Mouse (Mus musculus) myocyte (in vitro differentiated cells): ENCODE measurements at regions not wholly inside any gene's neighbourhood (a gene's known extent, or its start where the extent isn't known, plus 50 kb on each side); places are given as distances from the start of the nearest gene placed in this dataset.

Experiments
- H3K27me3 ChIP-seq: one replicate; pipeline ENCODE4 v1.6.1; 2011; ENCODE audit not compliant: control insufficient read depth, insufficient read depth, insufficient read length
- H3K36me3 ChIP-seq: one replicate; pipeline ENCODE4 v1.6.1; 2011; ENCODE audit not compliant: control insufficient read depth, insufficient read depth
- H3K4me2 ChIP-seq: one replicate; pipeline ENCODE4 v1.6.1; 2011; ENCODE audit warnings: low read depth, control low read depth
- H3K4me3 ChIP-seq: one replicate; pipeline ENCODE4 v1.5.1; 2011; ENCODE audit warnings: mild to moderate bottlenecking, control low read depth, moderate library complexity
- H3K79me2 ChIP-seq: one replicate; pipeline ENCODE4 v1.6.1; 2011; ENCODE audit not compliant: control insufficient read depth, insufficient read depth
- H3ac ChIP-seq: one replicate; pipeline ENCODE4 v1.6.1; 2011; ENCODE audit not compliant: control insufficient read depth, insufficient read length
- CEBPB ChIP-seq: IDR thresholded peaks from 2 replicates; pipeline ENCODE4 v1.6.1; 2011; ENCODE audit warnings: mild to moderate bottlenecking, moderate library complexity; ENCODE audit not compliant: poor library complexity, insufficient read depth, severe bottlenecking
- E2F4 ChIP-seq: IDR thresholded peaks from one replicate; pipeline ENCODE4 v1.6.1; 2011; ENCODE audit warnings: mild to moderate bottlenecking, control low read depth, moderate library complexity; ENCODE audit not compliant: insufficient read depth
- MAX ChIP-seq: IDR thresholded peaks from one replicate; pipeline ENCODE4 v1.6.1; 2011; ENCODE audit warnings: low read depth, mild to moderate bottlenecking, control low read depth
- MYOD1 ChIP-seq, 3 experiments: IDR thresholded peaks; one replicate each; pipeline ENCODE4 v1.6.1; 2011; ENCODE audit warnings: control low read depth in 2 of 3, low read depth in 2 of 3, mild to moderate bottlenecking in 2 of 3, moderate library complexity in 1 of 3; ENCODE audit not compliant: insufficient read length in 2 of 3, control insufficient read depth in 1 of 3
- MYOG ChIP-seq, 3 experiments: IDR thresholded peaks; one replicate each; pipeline ENCODE4 v1.6.1; 2011; ENCODE audit warnings: control low read depth in 2 of 3, low read depth in 2 of 3, mild to moderate bottlenecking in 2 of 3; ENCODE audit not compliant: insufficient read length in 2 of 3, control insufficient read depth in 1 of 3, insufficient read depth in 1 of 3
- POLR2A ChIP-seq: IDR thresholded peaks from one replicate; pipeline ENCODE4 v1.6.1; 2011; ENCODE audit warnings: low read depth, mild to moderate bottlenecking, control low read depth, moderate library complexity; ENCODE audit not compliant: insufficient read length
- POLR2AphosphoS2 ChIP-seq: IDR thresholded peaks from one replicate; pipeline ENCODE4 v1.6.1; 2011; ENCODE audit warnings: low read depth, control low read depth; ENCODE audit not compliant: insufficient read length
- REST ChIP-seq: IDR thresholded peaks from one replicate; pipeline ENCODE4 v1.6.1; 2011; ENCODE audit warnings: mild to moderate bottlenecking, control low read depth, moderate library complexity; ENCODE audit not compliant: insufficient read depth, insufficient read length
- SRF ChIP-seq: IDR thresholded peaks from one replicate; pipeline ENCODE4 v1.6.1; 2011; ENCODE audit warnings: low read depth; ENCODE audit not compliant: control insufficient read depth, insufficient read length
- TCF12 ChIP-seq: IDR thresholded peaks from one replicate; pipeline ENCODE4 v1.6.1; 2011; ENCODE audit warnings: mild to moderate bottlenecking, control low read depth; ENCODE audit not compliant: poor library complexity, insufficient read depth, severe bottlenecking
- TCF3 ChIP-seq: IDR thresholded peaks from one replicate; pipeline ENCODE4 v1.6.1; 2011; ENCODE audit warnings: low read depth, control low read depth; ENCODE audit not compliant: insufficient read length
- USF1 ChIP-seq: IDR thresholded peaks from one replicate; pipeline ENCODE4 v1.6.1; 2011; ENCODE audit warnings: low read depth, mild to moderate bottlenecking, control low read depth, moderate library complexity

DNA sequence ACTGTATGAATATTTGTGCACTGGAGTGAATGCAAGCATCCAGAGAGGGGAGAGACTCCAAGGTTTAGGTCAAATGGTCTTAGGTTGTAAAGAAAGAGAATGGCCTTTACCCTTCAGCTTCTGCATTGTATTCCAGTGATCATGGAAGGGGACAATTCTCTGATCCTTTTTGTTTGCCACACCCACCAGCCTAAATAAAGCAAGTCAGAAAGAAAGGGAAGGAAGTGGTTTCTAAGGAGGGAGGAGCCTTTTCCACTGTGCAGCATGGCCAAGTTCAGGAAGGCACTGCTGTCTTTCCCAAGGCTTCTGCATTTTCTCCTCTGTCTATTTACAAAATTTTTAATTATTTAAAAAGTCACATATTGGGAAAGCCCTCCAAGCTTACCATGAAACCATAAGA, 197.5 kb upstream of the Sp8 start:
- Histone ChIP-seq H3K79me2 (no peaks in the 10 kb centered on the region), H3K36me3 (no peaks in the 10 kb centered on the region), H3ac (no peak overlapping the region), H3K4me3 (no peak overlapping the region), H3K27me3 (no peaks in the 10 kb centered on the region), H3K4me2 (no peak overlapping the region)
- no peak for TF ChIP-seq SRF

DNA sequence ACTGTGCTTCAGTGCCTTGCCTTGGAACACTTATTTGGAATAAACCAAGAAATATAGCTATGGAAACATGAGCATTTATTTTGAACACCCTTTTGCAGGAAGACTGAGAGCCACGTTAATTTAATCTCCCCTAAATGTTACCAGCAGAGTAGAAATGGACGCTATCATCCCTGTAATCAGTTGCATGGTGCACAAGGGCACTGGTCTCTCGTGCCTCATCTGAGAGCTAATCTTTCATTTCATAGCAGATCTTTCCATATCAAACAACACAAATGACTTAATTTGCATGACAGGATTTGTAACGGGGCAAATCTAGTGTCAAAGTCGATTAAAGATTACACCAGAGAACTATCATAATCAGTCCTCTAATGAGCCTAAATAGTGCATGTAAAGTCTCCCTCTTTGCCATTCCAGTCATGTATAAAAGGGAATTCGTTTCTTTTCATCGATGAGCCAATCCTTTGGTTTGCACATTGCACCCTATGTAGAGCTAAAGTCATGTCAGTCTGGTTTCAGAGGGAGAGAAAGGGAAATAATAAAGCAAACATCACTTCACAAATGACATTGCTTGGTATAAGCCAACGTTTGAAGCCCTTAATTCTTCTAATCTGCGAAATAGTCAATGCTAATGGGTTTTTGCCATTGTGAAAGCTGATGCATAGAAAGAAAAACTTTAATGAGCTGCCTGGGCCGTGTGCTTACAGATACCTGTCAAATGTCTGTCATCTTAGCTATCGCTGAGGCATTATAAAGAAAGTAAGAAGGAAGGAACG, 198.7 kb upstream of the Sp8 start:
- no peak for TF ChIP-seq MYOD1 (IDR thresholded peaks at IDR 0.05; ENCODE audit: control insufficient read depth in 1 of 3, insufficient read length in 2 of 3, low read depth in 2 of 3)
- no peak for TF ChIP-seq REST
- Histone ChIP-seq H3K4me2 (no peak overlapping the region), H3K4me3 (no peak overlapping the region), H3K27me3 (no peaks in the 10 kb centered on the region), H3K36me3 (no peaks in the 10 kb centered on the region), H3K79me2 (no peaks in the 10 kb centered on the region), H3ac (no peak overlapping the region)

GRCm38 (mm10) chr12:118640925-118641324, 205.2 kb upstream of the Sp8 start:
- H3K36me3 ChIP-seq, result no peaks in the 10 kb centered on the region
- no peak overlapping the region for H3K4me3 ChIP-seq
- H3K27me3 ChIP-seq, result no peaks in the 10 kb centered on the region
- no peak overlapping the region for H3ac ChIP-seq
- H3K4me2 ChIP-seq, result no peak overlapping the region
- H3K79me2 ChIP-seq, result no peaks in the 10 kb centered on the region
- TF ChIP-seq TCF12, result no peak
- no peak for TF ChIP-seq POLR2A
- no peak for TF ChIP-seq MYOG (IDR thresholded peaks at IDR 0.05; ENCODE audit: control insufficient read depth in 1 of 3, insufficient read depth in 1 of 3, insufficient read length in 2 of 3, low read depth in 2 of 3)
- TF ChIP-seq USF1, result no peak

- Histone ChIP-seq H3K4me3 (no peak overlapping the region), H3K27me3 (no peaks in the 10 kb centered on the region), H3K36me3 (no peaks in the 10 kb centered on the region), H3K79me2 (no peaks in the 10 kb centered on the region), H3K4me2 (no peak overlapping the region), H3ac (no peak overlapping the region)
- TF ChIP-seq MYOD1 (IDR thresholded peaks at IDR 0.05; ENCODE audit: control insufficient read depth in 1 of 3, insufficient read length in 2 of 3, low read depth in 2 of 3), result no peak
- no peak for TF ChIP-seq REST
- TF ChIP-seq E2F4, result no peak
- no peak for TF ChIP-seq MAX
- no peak for TF ChIP-seq POLR2AphosphoS2
- TF ChIP-seq TCF12, result no peak
- TF ChIP-seq POLR2A, result no peak
- no peak for TF ChIP-seq MYOG (IDR thresholded peaks at IDR 0.05; ENCODE audit: control insufficient read depth in 1 of 3, insufficient read depth in 1 of 3, insufficient read length in 2 of 3, low read depth in 2 of 3)
- no peak for TF ChIP-seq USF1
- TF ChIP-seq SRF, result no peak
- no peak for TF ChIP-seq CEBPB
- TF ChIP-seq TCF3, result no peak
Observed at GRCm38 (mm10) chr12:118637214-118637613, 208.9 kb upstream of the Sp8 start.

GRCm38 (mm10) chr12:118635456-118635855, 210.7 kb upstream of the Sp8 start:
- no peak for TF ChIP-seq REST
- no peak for TF ChIP-seq TCF12
- no peak for TF ChIP-seq SRF
- TF ChIP-seq MAX, result no peak
- TF ChIP-seq CEBPB, result no peak
- TF ChIP-seq MYOD1 (IDR thresholded peaks at IDR 0.05; ENCODE audit: control insufficient read depth in 1 of 3, insufficient read length in 2 of 3, low read depth in 2 of 3), result no peak
- no peak for TF ChIP-seq E2F4
- no peak for TF ChIP-seq TCF3
- no peak for TF ChIP-seq USF1
- no peak for TF ChIP-seq POLR2A
- no peak for TF ChIP-seq MYOG (IDR thresholded peaks at IDR 0.05; ENCODE audit: control insufficient read depth in 1 of 3, insufficient read depth in 1 of 3, insufficient read length in 2 of 3, low read depth in 2 of 3)
- no peak for TF ChIP-seq POLR2AphosphoS2
- Histone ChIP-seq H3ac (no peak overlapping the region), H3K4me2 (no peak overlapping the region), H3K4me3 (no peak overlapping the region), H3K27me3 (no peaks in the 10 kb centered on the region), H3K36me3 (no peaks in the 10 kb centered on the region), H3K79me2 (no peaks in the 10 kb centered on the region)

DNA sequence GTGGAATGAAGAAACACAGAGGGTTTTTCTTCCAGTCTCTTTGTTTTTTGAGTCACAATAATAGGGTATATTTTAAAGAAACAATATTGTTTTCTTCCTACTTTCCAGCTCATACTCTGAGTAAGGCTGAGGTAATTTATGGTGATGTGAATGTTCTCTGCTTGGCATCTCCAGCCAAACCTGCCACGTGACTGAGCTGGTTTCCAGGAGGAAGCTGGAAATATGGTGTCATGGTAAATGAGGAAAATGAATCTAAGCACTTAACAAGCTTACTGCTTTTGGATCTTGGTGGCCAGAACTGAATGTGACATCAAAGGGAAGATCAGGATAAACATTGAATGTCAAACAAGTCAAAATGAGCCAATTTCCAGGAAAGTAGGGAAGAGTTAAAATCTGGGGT, 215.8 kb upstream of the Sp8 start:
- Histone ChIP-seq H3K4me2 (no peak overlapping the region), H3K4me3 (no peak overlapping the region), H3K79me2 (no peaks in the 10 kb centered on the region), H3K27me3 (no peaks in the 10 kb centered on the region), H3K36me3 (no peaks in the 10 kb centered on the region), H3ac (no peak overlapping the region)
- TF ChIP-seq USF1, result peak; percentile 64
- no peak for TF ChIP-seq TCF12
